Mouse (Mus musculus) urinary bladder, postnatal 25 days (tissue): ENCODE results near the gene Fam222b.

Experiments used
- DNase-seq: peaks from one replicate; pipeline ENCODE4 v3.0.0; 2022; ENCODE audit warnings: low spot score

Gene Fam222b

DNA sequence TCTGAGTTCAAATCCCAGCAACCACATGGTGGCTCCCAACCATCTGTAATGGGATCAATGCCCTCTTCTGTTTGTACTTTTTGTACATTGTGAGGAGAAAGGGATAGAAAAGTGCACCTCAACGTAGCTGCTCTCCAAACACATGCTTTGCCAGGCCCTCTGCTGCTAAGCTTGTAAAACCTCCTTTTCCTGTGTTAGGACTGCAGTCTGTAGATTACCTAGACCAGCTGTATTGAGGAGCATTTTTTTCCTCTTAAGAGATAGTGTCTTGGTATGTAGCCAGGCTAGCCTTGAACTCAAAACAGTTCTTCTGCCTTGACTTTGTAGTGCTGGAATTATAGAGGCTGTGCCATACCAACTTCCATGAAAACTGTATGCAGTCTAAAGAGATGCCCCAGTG lies 41.7 kb downstream of the Fam222b start:
- DNase-seq = no peak

DNA sequence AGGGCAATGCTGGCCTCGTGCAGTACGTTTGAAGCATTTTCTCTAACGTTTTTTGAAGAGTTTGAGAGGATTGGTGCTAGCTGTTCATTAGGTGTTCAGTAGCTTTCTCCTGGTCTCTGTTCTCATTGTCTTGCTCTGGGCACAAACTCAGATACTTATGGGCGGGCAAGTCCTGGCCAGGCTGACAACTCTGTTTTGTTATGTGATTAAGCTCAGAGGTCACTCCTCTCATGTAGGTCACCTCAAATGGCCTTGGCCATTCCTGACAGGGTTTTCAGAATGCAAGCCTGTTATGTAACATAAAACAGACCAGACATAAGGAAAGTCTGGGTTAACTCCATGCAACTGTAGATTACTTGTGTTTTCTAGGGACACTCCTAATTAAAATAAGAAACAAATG lies 43.1 kb downstream of the Fam222b start:
- DNase-seq = no peak

DNA sequence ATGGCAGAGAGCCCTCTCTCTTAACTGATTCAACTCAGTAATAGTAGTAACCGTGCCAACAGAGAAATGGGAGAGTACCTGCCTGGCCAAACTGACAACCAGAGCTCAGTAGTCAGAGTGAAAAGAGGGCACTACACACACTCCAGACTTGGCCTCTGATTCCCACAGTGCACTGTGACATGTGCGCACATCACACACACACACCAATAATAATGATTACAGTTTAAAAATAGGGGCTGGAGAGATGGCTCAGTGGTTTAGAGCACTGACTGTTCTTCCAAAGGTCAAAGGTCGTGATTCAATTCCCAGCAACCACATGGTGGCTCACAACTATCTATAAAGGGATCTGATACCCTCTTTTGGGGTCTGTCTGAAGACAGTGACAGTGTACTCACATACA lies 43.6 kb downstream of the Fam222b start:
- DNase-seq = no peak

DNA sequence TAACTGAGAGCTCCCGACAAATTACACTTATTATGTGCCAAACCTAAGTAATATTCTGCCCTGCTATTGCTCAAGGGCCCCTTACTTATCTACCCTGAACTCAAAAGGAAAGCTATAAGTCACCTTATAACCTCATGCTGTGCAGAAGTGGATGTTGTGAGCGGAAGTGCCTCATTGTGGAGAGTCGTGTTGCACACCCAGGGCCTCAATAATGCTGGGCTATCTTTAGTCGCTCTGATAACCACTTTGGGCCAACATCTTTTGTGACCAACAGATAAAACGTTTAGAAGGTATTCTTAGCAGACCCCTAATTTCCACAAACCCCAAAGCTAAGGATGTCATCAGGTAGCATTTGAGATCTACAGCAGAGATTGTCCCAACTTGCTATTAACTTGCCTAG lies 46.2 kb downstream of the Fam222b start:
- DNase-seq = no peak

DNA sequence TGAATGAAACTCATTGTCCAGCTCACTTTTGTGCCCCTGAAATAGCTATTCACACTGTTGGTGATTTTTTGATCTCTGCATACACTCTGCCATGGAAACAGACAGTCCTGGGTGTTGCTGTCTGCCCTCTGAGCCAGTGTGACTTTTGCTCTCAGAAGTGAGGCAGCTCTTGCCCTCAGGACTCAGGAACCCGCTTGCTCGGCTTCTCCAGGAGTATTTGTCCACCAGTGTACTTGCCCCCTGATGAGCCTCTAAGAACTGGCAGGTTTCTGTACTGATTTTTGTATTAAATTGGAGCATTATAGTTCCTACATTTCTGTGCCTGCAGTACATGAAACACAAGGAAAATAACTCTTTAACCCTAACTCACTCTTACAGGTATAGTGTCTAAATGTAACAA lies 49.1 kb downstream of the Fam222b start:
- no peak for DNase-seq

- DNase-seq = no peak
These were observed 51.7 kb downstream of the Fam222b start for GRCm38 (mm10) chr11:78146168-78146567.

- DNase-seq = no peak
These were observed 52.5 kb downstream of the Fam222b start for GRCm38 (mm10) chr11:78146707-78147543.

DNA sequence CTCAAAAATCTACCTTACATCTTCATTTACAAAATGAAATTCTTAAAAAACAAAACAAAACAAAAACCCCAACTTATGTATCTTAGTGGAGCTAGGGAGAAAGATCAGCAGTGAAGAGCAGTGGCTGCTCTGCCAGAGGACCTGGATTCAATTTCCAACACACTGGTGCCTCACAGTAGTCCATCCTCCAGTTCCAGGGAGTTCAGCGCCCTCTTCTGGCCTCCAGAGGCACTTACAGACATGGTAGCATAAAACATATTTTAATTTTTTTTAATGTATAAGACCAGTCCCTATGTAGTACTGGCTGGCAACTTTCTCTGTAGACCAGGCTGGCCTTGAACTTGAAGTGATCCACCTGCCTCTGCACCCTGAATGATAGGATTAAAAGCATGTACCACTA lies 56.7 kb downstream of the Fam222b start:
- no peak for DNase-seq

DNA sequence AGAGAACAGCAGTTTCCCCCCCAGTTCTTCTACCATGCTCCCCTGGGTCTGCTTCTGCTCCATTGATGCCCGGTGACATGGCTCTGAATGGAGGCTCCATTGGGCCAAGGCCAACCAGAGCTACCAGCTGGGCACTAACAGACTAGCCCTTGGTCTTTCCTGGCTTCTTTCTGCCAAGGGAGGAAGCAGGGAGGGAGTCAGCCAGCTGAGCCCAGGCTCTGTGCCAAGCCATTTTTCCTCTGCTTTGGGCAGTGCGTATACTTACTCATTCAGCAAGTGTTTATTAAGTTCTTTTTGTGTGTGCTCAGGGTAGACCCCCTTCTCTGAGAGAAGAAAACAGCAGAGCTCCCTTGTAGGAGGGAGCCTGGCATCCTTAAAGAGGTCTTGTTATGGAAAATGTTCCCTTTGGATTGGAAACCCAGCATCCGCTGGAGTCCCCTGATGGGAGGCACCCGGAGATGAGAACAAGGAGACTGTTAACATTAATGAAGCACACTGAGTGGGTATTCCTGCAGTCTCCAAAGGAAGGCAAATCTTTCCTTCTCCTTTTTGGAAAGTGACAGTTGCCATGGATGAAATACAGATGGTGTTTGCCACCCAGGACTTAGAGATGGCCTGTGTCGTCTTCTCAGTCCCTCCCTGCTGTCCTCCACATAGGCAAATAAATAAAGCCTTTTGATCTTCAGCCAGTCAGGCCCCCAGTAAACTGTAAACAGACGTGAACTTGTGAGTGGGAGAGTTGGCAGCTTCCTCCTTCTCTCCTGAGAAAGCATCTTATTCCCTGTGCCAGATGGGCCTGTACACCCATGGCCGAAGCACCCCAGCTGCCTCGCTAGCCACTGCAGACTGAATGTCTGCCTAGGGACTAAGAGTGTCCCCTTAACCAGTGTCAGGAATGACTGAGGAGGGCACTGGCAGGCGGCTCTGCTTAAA lies 58.1 kb downstream of the Fam222b start:
- no peak for DNase-seq

GRCm38 (mm10) chr11:78153778-78154177 lies 59.3 kb downstream of the Fam222b start:
- no peak for DNase-seq

- no peak for DNase-seq
These were observed 61.2 kb downstream of the Fam222b start for GRCm38 (mm10) chr11:78155674-78156073.

GRCm38 (mm10) chr11:78156156-78156699 lies 61.8 kb downstream of the Fam222b start:
- no peak for DNase-seq

- DNase-seq = peak; percentile 63
These were observed 64.6 kb downstream of the Fam222b start for GRCm38 (mm10) chr11:78159096-78159495.

GRCm38 (mm10) chr11:78159557-78159956 lies 65.1 kb downstream of the Fam222b start:
- DNase-seq = no peak

GRCm38 (mm10) chr11:78160171-78160570 lies 65.7 kb downstream of the Fam222b start:
- DNase-seq = no peak

DNA sequence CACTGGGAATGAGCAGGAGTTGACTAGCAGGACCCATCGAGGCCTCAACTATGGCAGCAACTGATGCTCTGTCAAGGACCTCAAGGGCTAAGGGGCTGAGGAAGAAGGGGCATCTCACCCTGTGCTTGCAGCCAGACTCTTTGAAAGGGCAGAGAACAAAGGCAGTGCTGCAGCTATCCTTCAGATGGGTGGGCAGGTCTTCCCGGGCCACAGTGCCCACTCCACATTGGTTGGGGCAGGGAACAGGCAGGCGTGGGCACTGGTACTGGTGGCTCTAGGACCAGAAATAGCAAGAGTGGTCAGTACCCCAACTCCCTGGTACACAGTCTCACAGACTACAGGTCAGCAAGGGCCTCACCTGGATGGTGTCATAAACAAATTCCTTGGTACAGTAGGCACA lies 66.2 kb downstream of the Fam222b start:
- DNase-seq = no peak

DNA sequence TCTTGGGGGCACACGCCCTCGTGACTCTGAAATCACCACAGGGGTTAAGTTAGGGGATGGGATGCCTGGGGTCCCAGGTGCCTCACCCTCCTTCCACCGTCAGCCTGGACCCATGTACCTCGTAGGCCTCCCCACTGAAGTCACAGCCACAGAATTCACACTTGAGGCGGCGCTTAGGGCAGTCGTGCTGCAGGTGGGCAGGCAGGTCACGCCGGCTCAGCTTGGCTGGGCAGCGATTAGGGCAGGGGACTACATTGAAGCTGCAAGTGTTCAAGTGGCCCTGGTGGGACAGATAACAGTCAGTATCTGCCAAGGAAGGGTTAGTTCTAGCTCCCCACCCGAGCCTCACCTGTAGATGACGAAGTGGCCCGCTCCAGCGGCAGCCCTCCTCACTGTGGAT lies 66.7 kb downstream of the Fam222b start:
- no peak for DNase-seq

- DNase-seq = no peak
These were observed 67.5 kb downstream of the Fam222b start for GRCm38 (mm10) chr11:78161968-78162367.

GRCm38 (mm10) chr11:78162504-78162903 lies 68.0 kb downstream of the Fam222b start:
- DNase-seq = no peak

DNA sequence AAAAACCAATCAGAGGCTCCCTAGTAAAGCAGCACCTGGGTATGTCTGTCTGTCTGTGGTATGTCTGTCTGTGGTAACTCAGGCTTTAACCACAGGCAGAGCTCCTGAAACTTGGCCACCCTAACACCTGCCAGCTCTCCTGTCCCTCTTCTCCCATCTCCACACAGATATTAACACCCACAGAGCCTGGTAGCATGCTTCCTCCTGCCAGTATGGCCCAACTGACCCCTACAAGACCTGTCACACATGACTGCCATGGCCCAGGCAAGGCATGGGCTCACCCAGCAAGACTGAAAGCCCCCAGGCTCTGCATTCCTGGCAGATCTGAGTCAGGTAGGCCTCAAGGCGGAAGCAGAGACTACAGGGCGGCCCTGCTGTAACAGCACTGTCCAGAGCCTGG lies 68.6 kb downstream of the Fam222b start:
- DNase-seq = no peak

DNA sequence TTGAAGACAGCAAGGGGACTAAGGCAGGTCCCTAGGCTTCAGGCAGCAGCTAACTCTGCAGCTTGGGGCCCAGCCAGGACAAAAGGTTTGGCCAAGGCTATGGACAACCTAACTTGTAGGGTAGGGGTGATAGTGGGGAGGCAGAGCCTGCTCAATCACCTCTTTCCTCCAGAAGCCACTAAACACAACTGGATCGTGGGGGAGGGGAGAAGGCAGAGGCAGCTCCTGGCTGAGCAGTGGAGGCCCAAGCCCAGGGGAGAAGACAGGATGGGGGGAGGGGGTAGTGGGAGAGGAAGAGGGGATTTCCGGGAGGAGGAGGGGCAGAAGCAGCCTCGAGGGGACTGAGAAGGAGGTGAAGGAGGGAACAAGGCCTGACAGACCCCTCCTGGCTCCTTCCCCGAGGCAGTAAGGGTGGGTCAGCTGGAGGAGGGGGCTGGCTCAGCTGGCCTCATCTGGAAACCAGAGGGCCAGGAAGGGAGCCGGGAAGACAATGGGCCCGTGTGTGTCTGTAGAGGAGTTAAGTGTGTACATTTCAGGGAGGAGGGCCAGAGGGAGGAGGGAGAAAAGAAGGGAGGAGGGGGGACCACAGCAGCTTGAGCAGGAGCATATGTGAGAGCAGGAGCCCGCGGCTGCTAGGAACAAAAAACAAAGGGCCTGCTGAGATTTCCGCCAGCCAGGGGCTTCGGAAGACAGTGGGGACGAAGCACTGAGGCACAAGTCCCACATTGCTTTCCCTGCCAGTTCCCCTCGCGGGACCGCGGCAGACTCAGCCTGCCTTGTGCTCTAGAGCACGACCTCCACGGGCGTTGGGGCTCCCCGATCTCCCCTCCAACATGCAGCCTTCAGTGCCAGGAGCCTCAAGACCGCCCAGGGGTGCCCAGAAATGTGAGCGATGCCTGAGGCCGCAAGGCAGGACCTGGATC lies 69.5 kb downstream of the Fam222b start:
- DNase-seq = no peak

DNA sequence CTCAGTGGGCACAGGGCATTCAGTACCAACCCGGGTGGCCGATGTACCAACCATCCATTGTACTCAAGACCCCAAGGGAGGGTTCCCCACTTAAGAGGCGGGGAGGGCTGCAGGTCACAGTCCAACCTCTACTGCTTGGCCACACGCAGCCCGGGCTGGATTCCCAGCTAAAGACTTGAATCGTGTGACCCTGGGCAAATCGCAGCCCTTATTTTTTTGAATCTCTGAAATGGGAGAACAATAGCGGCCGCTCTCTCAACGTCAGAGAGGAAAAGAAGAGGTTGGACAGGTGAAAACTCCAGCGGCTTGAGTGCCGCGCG lies 70.1 kb downstream of the Fam222b start:
- peak; percentile 27 for DNase-seq
